17 mouse cellular contexts compared by ENCODE assay signal in the genomic region with DNA sequence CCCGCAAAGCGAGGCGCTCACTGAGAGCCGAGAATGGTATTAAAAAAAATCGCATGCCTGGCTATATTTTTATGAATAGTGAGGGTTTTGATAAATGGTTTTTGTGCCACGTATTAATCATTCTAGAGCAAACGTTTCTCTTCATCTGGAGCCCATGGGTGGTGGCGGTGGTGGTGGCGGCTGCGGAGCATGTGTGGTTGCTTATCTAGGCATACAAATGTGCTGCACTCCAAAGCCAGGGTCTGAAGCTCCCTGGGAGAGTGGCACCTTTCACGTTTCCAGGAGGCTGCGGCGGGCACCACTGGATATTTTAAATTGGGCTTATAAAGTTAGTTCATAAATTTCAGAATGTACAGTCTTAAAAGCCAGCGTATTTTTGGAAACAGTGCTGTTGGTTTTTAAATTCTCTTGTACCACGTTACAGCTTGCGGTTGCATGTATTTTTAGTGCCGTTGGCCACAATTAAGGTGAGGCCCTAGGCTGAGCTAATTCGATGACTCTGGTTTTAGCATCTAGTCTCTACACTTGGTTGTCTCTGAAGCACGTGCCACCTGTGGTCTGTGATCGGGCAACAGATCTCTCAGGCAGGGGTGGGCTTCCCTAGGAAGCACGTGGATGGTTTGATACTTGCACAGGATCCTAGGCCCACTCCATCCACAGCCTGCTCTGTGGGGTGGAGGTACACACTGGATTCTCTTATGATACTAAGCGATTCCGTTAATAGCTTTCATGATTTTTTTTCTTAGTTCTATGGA.
A peak's percentile ranks its signal among the peaks of the same experiment; 100 is the strongest.
DNase-seq lines count a peak whose midpoint lies in the region; ATAC-seq and TF ChIP-seq lines count a peak whose summit lies in the region.
"Had no signal": no experiment of that assay in that cellular context is flagged by ENCODE, and none has a peak within 500 bp of the region (broad histone marks: within the 10 kb centered on the region; RNA-seq: fewer than 3 reads in every experiment).

No protein-coding gene starts in this region.

- H3K4me2 ChIP-seq in liver, embryonic 13.5 days: peak overlapping the region; percentile 38
- H3K4me2 ChIP-seq: embryonic facial prominence, embryonic 13.5 days; forebrain, embryonic 13.5 days; lung, embryonic 15.5 days; midbrain, embryonic 13.5 days had no signal

- peaks cover 46% of the 10 kb centered on the region for H3K4me1 ChIP-seq in liver, embryonic 13.5 days (replicated peaks)
- H3K4me1 ChIP-seq: embryonic facial prominence, embryonic 13.5 days; forebrain, embryonic 13.5 days; lung, embryonic 15.5 days; midbrain, embryonic 13.5 days had no signal

- intact Hi-C loops in left cerebral cortex, adult 2 months (cut with DNase I): no loop called here

- H3K27ac ChIP-seq in left cerebral cortex, adult 2 months: peak overlapping the region; percentile 36; the same call in 1 of the 2 replicates
- H3K27ac ChIP-seq in liver, embryonic 13.5 days: peak overlapping the region; percentile 83
- H3K27ac ChIP-seq: embryonic facial prominence, embryonic 13.5 days; forebrain, embryonic 13.5 days; heart, adult 2 months; lung, embryonic 15.5 days; macrophage; midbrain, embryonic 13.5 days had no signal

- ATAC-seq in liver, embryonic 13.5 days (ENCODE audit: low read depth): peak; percentile 82
- ATAC-seq: forebrain, embryonic 13.5 days; midbrain, embryonic 13.5 days had no signal

- peak overlapping the region; percentile 30; the same call in 1 of the 2 replicates for H3K9ac ChIP-seq in liver, embryonic 13.5 days
- H3K9ac ChIP-seq: embryonic facial prominence, embryonic 13.5 days; forebrain, embryonic 13.5 days; lung, embryonic 15.5 days; midbrain, embryonic 13.5 days had no signal

- H3K4me3 ChIP-seq in left cerebral cortex, adult 2 months: no peak overlapping the region
- H3K4me3 ChIP-seq in liver, embryonic 13.5 days (replicated peaks): no peak overlapping the region
- H3K4me3 ChIP-seq: embryonic facial prominence, embryonic 13.5 days; forebrain, embryonic 13.5 days; heart, adult 2 months; lung, embryonic 15.5 days; midbrain, embryonic 13.5 days had no signal

- WGBS in liver, embryonic 13.5 days (ENCODE audit: insufficient replicate concordance): 47% methylated on average over 23 of the region's 23 CpGs

- DNase-seq in left cerebral cortex, adult 2 months (ENCODE audit: extremely low spot score in 1 of 2, low spot score in 2 of 2): no peak
- DNase-seq in left cerebral cortex, adult 8-10 months (ENCODE audit: low spot score in 2 of 2): no peak
- DNase-seq in c-Kit-positive CD71-positive TER-119-positive erythroid progenitor cells, embryonic 14.5 days (ENCODE audit: low spot score): peak; percentile 69
- DNase-seq in liver, embryonic 13.5 days: peak; percentile 46
- DNase-seq in spleen, postnatal 10 days (ENCODE audit: low spot score in 2 of 2): peak; percentile 19 to 59
- no peak for DNase-seq in retina, postnatal 1 day
- DNase-seq in heart, adult 18-20 months: no peak
- no peak for DNase-seq in embryo, embryonic 9.5 days (ENCODE audit: extremely low spot score)
- DNase-seq: cerebellum, adult 18-20 months; heart, adult 2 months; kidney, adult 9 months; thymus, postnatal 14 days had no signal

- peaks cover 25% of the 10 kb centered on the region for H3K36me3 ChIP-seq in liver, embryonic 13.5 days
- H3K36me3 ChIP-seq: embryonic facial prominence, embryonic 13.5 days; lung, embryonic 15.5 days; midbrain, embryonic 13.5 days had no signal

- H3K27me3 ChIP-seq in liver, embryonic 13.5 days: no peaks in the 10 kb centered on the region
- H3K27me3 ChIP-seq: embryonic facial prominence, embryonic 13.5 days; forebrain, embryonic 13.5 days; lung, embryonic 15.5 days; midbrain, embryonic 13.5 days had no signal

- TF ChIP-seq CTCF in left cerebral cortex, adult 2 months (IDR thresholded peaks at IDR 0.05): no peak

- no peaks in the 10 kb centered on the region for H3K9me3 ChIP-seq in liver, embryonic 13.5 days (replicated peaks)
- H3K9me3 ChIP-seq: embryonic facial prominence, embryonic 13.5 days; forebrain, embryonic 13.5 days; lung, embryonic 15.5 days; midbrain, embryonic 13.5 days had no signal

Comparison
In these comparisons a context has a peak if more than half of its experiments do, and no peak if none do; other contexts are left out.
1. DNase-seq: peak in c-Kit-positive CD71-positive TER-119-positive erythroid progenitor cells, embryonic 14.5 days (single experiment), liver, embryonic 13.5 days (single experiment) and spleen, postnatal 10 days (2 of 2); none in left cerebral cortex, adult 2 months (0 of 2), left cerebral cortex, adult 8-10 months (0 of 2), retina, postnatal 1 day (single experiment), heart, adult 18-20 months (0 of 2) and embryo, embryonic 9.5 days (single experiment).